Mouse (Mus musculus) hindbrain, embryonic 14.5 days (tissue): Measurements from ENCODE around the gene Olfr1356. TPM values are rescaled to one million over a fixed set of nuclear protein-coding genes. Genes with fewer than 3 reads are reported as not detected.
A peak's percentile ranks its signal among the peaks of the same experiment; 100 is the strongest.
"Not testable (repeated sequence)": the region's sequence is repeated elsewhere in the genome, so short reads cannot be mapped to it uniquely, and the experiment has no call there.

Experiments
- ATAC-seq: fragments of 200-750 bp; cut with Nextera tagmentation; 2 replicates; pipeline ENCODE4 v1.8.0; 2017; ENCODE audit warnings: moderate number of reproducible peaks, mild to moderate bottlenecking, moderate TSS enrichment, moderate library complexity; ENCODE audit not compliant: low FRiP score
- DNase-seq: peaks from one replicate; pipeline ENCODE4 v3.0.0-alpha.2; 2015; ENCODE audit warnings: low spot score
- H3K27ac ChIP-seq: fragments of 300-500 bp; sonication (generic); 2 replicates; pipeline ENCODE4 v1.5.1; 2014; ENCODE audit warnings: mild to moderate bottlenecking, moderate library complexity
- H3K27me3 ChIP-seq: fragments of 300-500 bp; sonication (generic); 2 replicates; pipeline ENCODE4 v1.6.1; 2014; ENCODE audit warnings: mild to moderate bottlenecking, low read length, mixed read lengths; ENCODE audit not compliant: control insufficient read depth, insufficient read depth
- H3K36me3 ChIP-seq: fragments of 300-500 bp; sonication (generic); replicated peaks from 2 replicates; pipeline ENCODE4 v1.6.1; 2014; ENCODE audit not compliant: control insufficient read depth, insufficient read depth
- H3K4me1 ChIP-seq: fragments of 300-500 bp; sonication (generic); replicated peaks from 2 replicates; pipeline ENCODE4 v1.6.1; 2014; ENCODE audit warnings: antibody characterized with exemption, low read length, mixed read lengths; ENCODE audit not compliant: control insufficient read depth, insufficient read depth
- H3K4me2 ChIP-seq: fragments of 300-500 bp; sonication (generic); replicated peaks from 2 replicates; pipeline ENCODE4 v1.6.1; 2014; ENCODE audit warnings: mild to moderate bottlenecking, moderate library complexity
- H3K4me3 ChIP-seq: fragments of 300-500 bp; sonication (generic); replicated peaks from 2 replicates; pipeline ENCODE4 v1.5.1; 2014; ENCODE audit warnings: mild to moderate bottlenecking, low read length
- H3K9ac ChIP-seq: fragments of 300-500 bp; sonication (generic); 2 replicates; pipeline ENCODE4 v1.6.1; 2014
- H3K9me3 ChIP-seq: fragments of 300-500 bp; sonication (generic); 2 replicates; pipeline ENCODE4 v1.6.1; 2016; ENCODE audit warnings: low read length; ENCODE audit not compliant: control insufficient read depth
- WGBS: fragments of 180-500 bp; shearing (Covaris S2); extraction: QIAGEN DNeasy Blood & Tissue Kit; methylation state at CpG from one replicate; pipeline ENCODE4 v1.1.7; 2014; 5-methylcytosine and 5-hydroxymethylcytosine counted together
- polyA plus RNA-seq: library from polyadenylated mRNA; unstranded; fragments of >200 nt; fragmentation: Nextera tagmentation; extraction: Ambion mirVana; gene quantifications from 2 replicates; pipeline ENCODE4 v1.2.1, GENCODE M21; 2014

The Olfr1356 gene
- polyA plus RNA-seq = not detected in 2 replicates

DNA sequence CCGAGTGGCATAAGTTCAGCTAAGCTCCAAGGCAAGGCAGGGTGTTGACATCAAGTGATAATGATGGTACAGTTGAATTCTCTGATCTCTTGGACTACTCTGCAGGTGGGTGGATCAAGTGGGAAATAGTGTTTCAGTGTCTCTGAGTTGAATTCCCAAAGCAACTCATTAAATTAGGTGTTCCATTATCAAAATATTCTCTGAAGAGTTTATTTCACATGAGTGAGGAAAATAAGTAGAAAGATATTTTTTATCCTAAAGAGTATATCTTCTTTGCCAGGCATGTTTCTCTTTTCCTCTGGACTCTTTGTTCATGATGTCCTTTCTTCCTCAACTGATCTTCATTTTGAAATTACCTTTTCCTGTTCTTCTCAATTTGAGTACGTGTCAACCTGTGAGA lies at the start of gene Olfr1356:
Olfr1356 (minus strand) TSS at position 101 of the 400 bp plus-strand sequence.
- WGBS = 89% methylated on average over 2 of the region's 2 CpGs
- no peak within 1 kb of the TSS for H3K4me2 ChIP-seq
- DNase-seq (no peak), ATAC-seq (no peak)
- no peaks in the 10 kb centered on the region for H3K4me1 ChIP-seq
- H3K9ac ChIP-seq = no peak within 1 kb of the TSS
- H3K27me3 ChIP-seq = no peaks in the 10 kb centered on the region
- no peaks in the 10 kb centered on the region for H3K9me3 ChIP-seq
- H3K4me3 ChIP-seq = no peak within 1 kb of the TSS
- no peaks in the 10 kb centered on the region for H3K36me3 ChIP-seq
- no peak within 1 kb of the TSS for H3K27ac ChIP-seq

GRCm38 (mm10) chr10:78875240-78875639 lies 23.3 kb upstream of the Olfr1356 start, which contains the start of gene Olfr1355:
Gene Olfr1355, plus strand, starts transcription at chr10:78875540.
- 73% methylated on average over 2 of the region's 2 CpGs for WGBS
- H3K27me3 ChIP-seq = no peaks in the 10 kb centered on the region
- DNase-seq = no peak
- H3K9me3 ChIP-seq = no peaks in the 10 kb centered on the region
- H3K4me2 ChIP-seq = no peak within 1 kb of the TSS
- H3K27ac ChIP-seq = no peak within 1 kb of the TSS
- no peak within 1 kb of the TSS for H3K4me3 ChIP-seq
- H3K9ac ChIP-seq = no peak within 1 kb of the TSS
- no peaks in the 10 kb centered on the region for H3K36me3 ChIP-seq
- no peaks in the 10 kb centered on the region for H3K4me1 ChIP-seq
- no peak for ATAC-seq

DNA sequence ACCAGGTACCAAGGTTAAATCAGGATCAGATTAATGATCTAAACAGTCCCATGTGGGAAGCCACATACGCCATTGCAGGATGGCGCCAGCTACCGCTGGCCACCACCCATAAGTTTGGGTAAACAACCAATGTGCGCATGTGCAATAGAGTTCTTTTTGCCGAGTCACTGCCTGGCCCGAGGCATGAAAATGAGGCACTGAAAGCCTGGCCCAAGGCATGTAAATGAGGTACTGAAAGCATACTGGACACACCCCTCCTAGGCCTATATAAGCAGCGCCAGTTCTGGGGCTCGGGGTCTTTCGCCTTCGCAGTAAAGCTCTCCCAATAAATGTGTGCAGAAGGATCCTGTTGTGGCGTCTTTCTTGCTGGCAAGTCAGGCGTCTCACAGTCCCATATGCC lies 11.5 kb downstream of the Olfr1356 start:
- not testable (repeated sequence) for H3K36me3 ChIP-seq, H3K4me1 ChIP-seq, DNase-seq, H3K9me3 ChIP-seq, H3K4me2 ChIP-seq, H3K27ac ChIP-seq, H3K9ac ChIP-seq, H3K27me3 ChIP-seq, ATAC-seq, H3K4me3 ChIP-seq
- WGBS = 92% methylated on average over 12 of the region's 12 CpGs

DNA sequence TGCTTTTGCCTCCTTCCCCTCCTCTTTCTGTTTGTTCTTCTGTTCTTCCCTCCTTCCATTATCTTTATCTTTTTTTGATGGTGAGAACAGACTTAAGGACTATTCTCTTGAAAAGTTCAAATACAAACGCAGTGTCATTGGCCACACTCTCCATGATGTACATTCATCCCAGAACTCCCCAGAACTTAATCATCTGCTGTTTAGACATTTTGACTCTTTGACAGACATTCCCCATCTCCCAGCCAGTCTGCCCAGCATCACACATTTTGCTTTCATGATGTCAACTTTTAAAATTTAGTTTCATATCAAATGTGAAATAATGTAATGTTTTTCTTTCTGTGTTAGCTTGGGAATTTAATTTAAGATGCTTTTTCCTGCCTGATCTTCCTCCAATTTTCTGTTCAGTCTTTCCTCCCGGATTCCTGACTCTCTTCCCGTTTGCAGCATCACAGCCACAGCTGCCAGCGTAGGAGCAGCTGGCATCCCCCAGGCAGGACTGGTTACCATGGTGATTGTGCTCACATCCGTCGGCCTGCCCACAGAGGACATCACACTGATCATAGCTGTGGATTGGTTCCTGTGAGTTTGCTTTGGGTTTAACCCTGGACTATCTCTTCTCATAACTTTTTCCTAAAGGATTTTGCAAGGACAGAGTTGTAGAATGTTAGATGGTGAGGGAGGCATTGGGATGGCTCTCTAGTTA lies 39.5 kb downstream of the Olfr1356 start:
- DNase-seq = peak; percentile 67
- Histone ChIP-seq H3K27ac (peak overlapping the region; percentile 32; the same call in 1 of the 2 replicates), H3K4me3 (no peak overlapping the region), H3K27me3 (no peaks in the 10 kb centered on the region), H3K4me1 (no peaks in the 10 kb centered on the region), H3K9ac (no peak overlapping the region), H3K9me3 (no peaks in the 10 kb centered on the region), H3K36me3 (no peaks in the 10 kb centered on the region), H3K4me2 (no peak overlapping the region)
- WGBS = 36% methylated on average over 6 of the region's 6 CpGs
- peak; percentile 94 for ATAC-seq

DNA sequence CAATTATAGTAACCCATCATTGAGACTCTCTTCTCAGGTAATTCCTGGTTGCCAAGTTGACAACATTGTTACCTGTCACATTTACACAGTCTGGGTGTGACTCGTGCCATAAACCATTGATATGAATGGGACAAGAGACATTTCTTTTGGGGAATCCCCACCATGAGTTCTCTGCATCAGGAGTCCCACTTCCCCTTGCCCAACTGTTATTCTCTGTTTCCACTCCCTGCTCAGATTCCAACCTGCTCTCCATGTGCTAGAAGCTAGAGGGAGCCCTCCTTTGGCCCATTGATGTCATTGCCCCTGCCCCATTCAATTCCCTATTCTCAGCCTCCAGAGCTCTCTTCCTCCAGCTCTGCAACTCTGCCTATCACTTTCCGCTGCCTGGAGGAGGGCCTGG lies 50.5 kb downstream of the Olfr1356 start:
- 88% methylated on average over 2 of the region's 2 CpGs for WGBS
- Histone ChIP-seq H3K4me2 (no peak overlapping the region), H3K27ac (no peak overlapping the region), H3K36me3 (no peaks in the 10 kb centered on the region), H3K9me3 (no peaks in the 10 kb centered on the region), H3K4me3 (no peak overlapping the region), H3K9ac (no peak overlapping the region), H3K4me1 (no peaks in the 10 kb centered on the region), H3K27me3 (no peaks in the 10 kb centered on the region)
- ATAC-seq (no peak), DNase-seq (no peak)

Other genes with a start within 250 kb of the Olfr1356 start
- gene Olfr1357, start 234.1 kb downstream of the Olfr1356 start, polyA plus RNA-seq = not detected in 2 replicates
- gene Casp14, start 133.9 kb downstream of the Olfr1356 start, polyA plus RNA-seq = not detected in 2 replicates
- gene Ccdc105, start 99.1 kb downstream of the Olfr1356 start, polyA plus RNA-seq = 0.23 and 0.35 TPM in 2 replicates
- 11.9 and 17.4 TPM in 2 replicates for gene Slc1a6, start 71.7 kb downstream of the Olfr1356 start, polyA plus RNA-seq
- not detected in 2 replicates for gene Olfr1355, start 23.4 kb upstream of the Olfr1356 start, polyA plus RNA-seq
- not detected in 2 replicates for gene Olfr1354, start 61.0 kb upstream of the Olfr1356 start, polyA plus RNA-seq
- gene Olfr8, start 98.5 kb upstream of the Olfr1356 start, polyA plus RNA-seq = not detected in 2 replicates
- gene Olfr1353, start 111.1 kb upstream of the Olfr1356 start, polyA plus RNA-seq = not detected in 2 replicates
- gene Olfr1352, start 128.9 kb upstream of the Olfr1356 start, polyA plus RNA-seq = not detected in 2 replicates
- not detected in 2 replicates for gene Olfr1351, start 160.3 kb upstream of the Olfr1356 start, polyA plus RNA-seq
- 0.17 and 1.2 TPM in 2 replicates for gene Olfr57, start 176.6 kb upstream of the Olfr1356 start, polyA plus RNA-seq
- 50.7 and 54.9 TPM in 2 replicates for gene 2610008E11Rik, start 245.4 kb upstream of the Olfr1356 start, polyA plus RNA-seq